Mouse (Mus musculus) olfactory bulb, adult 2 months (tissue): Measurements from ENCODE around the gene Aspscr1.

ENCODE experiments used
- CTCF ChIP-seq: fragments of 200-500 bp; IDR thresholded peaks from 2 replicates; pipeline ENCODE4 v1.5.1; 2012; ENCODE audit warnings: low read depth, mild to moderate bottlenecking, low read length, moderate library complexity; ENCODE audit not compliant: insufficient read depth
- POLR2A ChIP-seq: fragments of 200-500 bp; IDR thresholded peaks from 2 replicates; pipeline ENCODE4 v1.6.1; 2012; ENCODE audit warnings: mild to moderate bottlenecking, low read depth, low read length, moderate library complexity; ENCODE audit not compliant: insufficient read depth

GRCm38 (mm10) chr11:120710672-120711071 is 37.9 kb downstream of the Aspscr1 start:
- TF ChIP-seq CTCF: no peak
- no peak for TF ChIP-seq POLR2A
